Mouse (Mus musculus) myocyte (in vitro differentiated cells): ENCODE results near the gene Srd5a1.

Experiments used
- CEBPB ChIP-seq: IDR thresholded peaks from 2 replicates; pipeline ENCODE4 v1.6.1; 2011; ENCODE audit warnings: mild to moderate bottlenecking, moderate library complexity; ENCODE audit not compliant: poor library complexity, insufficient read depth, severe bottlenecking
- E2F4 ChIP-seq: IDR thresholded peaks from one replicate; pipeline ENCODE4 v1.6.1; 2011; ENCODE audit warnings: mild to moderate bottlenecking, control low read depth, moderate library complexity; ENCODE audit not compliant: insufficient read depth
- MAX ChIP-seq: IDR thresholded peaks from one replicate; pipeline ENCODE4 v1.6.1; 2011; ENCODE audit warnings: low read depth, mild to moderate bottlenecking, control low read depth
- MYOD1 ChIP-seq, 3 experiments: IDR thresholded peaks; one replicate each; pipeline ENCODE4 v1.6.1; 2011; ENCODE audit warnings: control low read depth in 2 of 3, low read depth in 2 of 3, mild to moderate bottlenecking in 2 of 3, moderate library complexity in 1 of 3; ENCODE audit not compliant: insufficient read length in 2 of 3, control insufficient read depth in 1 of 3
- MYOG ChIP-seq, 3 experiments: IDR thresholded peaks; one replicate each; pipeline ENCODE4 v1.6.1; 2011; ENCODE audit warnings: control low read depth in 2 of 3, low read depth in 2 of 3, mild to moderate bottlenecking in 2 of 3; ENCODE audit not compliant: insufficient read length in 2 of 3, control insufficient read depth in 1 of 3, insufficient read depth in 1 of 3
- POLR2A ChIP-seq: IDR thresholded peaks from one replicate; pipeline ENCODE4 v1.6.1; 2011; ENCODE audit warnings: low read depth, mild to moderate bottlenecking, control low read depth, moderate library complexity; ENCODE audit not compliant: insufficient read length
- POLR2AphosphoS2 ChIP-seq: IDR thresholded peaks from one replicate; pipeline ENCODE4 v1.6.1; 2011; ENCODE audit warnings: low read depth, control low read depth; ENCODE audit not compliant: insufficient read length
- REST ChIP-seq: IDR thresholded peaks from one replicate; pipeline ENCODE4 v1.6.1; 2011; ENCODE audit warnings: mild to moderate bottlenecking, control low read depth, moderate library complexity; ENCODE audit not compliant: insufficient read depth, insufficient read length
- SRF ChIP-seq: IDR thresholded peaks from one replicate; pipeline ENCODE4 v1.6.1; 2011; ENCODE audit warnings: low read depth; ENCODE audit not compliant: control insufficient read depth, insufficient read length
- USF1 ChIP-seq: IDR thresholded peaks from one replicate; pipeline ENCODE4 v1.6.1; 2011; ENCODE audit warnings: low read depth, mild to moderate bottlenecking, control low read depth, moderate library complexity

- TF ChIP-seq USF1 = no peak
- no peak for TF ChIP-seq MYOG (IDR thresholded peaks at IDR 0.05; ENCODE audit: control insufficient read depth in 1 of 3, insufficient read depth in 1 of 3, insufficient read length in 2 of 3, low read depth in 2 of 3)
- TF ChIP-seq POLR2A = no peak
- no peak for TF ChIP-seq E2F4
- no peak for TF ChIP-seq CEBPB
- TF ChIP-seq SRF = no peak
- TF ChIP-seq POLR2AphosphoS2 = no peak
- TF ChIP-seq MYOD1 (IDR thresholded peaks at IDR 0.05; ENCODE audit: control insufficient read depth in 1 of 3, insufficient read length in 2 of 3, low read depth in 2 of 3) = no peak
- no peak for TF ChIP-seq MAX
- TF ChIP-seq REST = no peak
Observed at GRCm38 (mm10) chr13:69596515-69596914, 14.7 kb downstream of the Srd5a1 start.
